Mouse (Mus musculus) thymus, postnatal 25 days (tissue): ENCODE results near the gene Cenpf.

Source experiments
- DNase-seq: peaks from one replicate; pipeline ENCODE4 v3.0.0; 2022

Gene Cenpf

DNA sequence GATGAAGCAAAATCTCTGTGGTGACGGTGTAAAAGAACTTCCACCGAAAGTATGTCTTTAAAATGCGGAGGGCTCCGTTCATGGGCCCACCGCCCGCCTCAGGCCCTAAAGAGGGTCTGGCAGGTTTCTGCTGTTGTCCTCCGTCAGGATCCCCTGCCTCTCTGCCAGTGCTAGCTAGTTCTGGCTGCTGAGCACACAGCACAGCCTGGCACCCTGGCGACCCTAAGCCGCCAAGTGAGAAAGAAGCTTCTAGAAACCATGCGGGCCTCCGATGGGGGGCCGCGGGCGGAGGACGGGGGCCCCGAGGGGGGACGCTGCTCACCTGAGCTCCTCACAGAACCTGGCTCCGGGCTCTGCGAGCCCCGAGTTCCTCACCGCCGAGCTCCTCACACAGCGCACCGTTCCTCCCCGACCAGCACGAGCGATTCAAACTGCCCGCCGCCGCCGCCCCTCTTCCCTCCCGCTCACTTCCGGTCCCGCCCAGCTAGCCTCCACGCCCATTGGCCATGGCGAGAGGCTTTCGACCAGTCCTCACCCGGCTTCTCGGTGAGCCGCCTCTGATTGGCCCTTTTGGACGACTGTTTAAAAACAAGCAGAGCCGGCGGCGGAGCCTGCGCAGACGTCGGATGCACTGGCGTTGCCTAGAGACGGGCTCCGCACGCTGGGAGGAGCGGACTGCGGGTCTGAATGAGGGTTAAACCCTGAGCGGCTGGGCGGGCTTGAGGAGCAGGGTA lies at the start of gene Cenpf:
TSS of gene Cenpf (minus strand) at position 433 of the 734 bp plus-strand sequence.
- peak; percentile 97 for DNase-seq

DNA sequence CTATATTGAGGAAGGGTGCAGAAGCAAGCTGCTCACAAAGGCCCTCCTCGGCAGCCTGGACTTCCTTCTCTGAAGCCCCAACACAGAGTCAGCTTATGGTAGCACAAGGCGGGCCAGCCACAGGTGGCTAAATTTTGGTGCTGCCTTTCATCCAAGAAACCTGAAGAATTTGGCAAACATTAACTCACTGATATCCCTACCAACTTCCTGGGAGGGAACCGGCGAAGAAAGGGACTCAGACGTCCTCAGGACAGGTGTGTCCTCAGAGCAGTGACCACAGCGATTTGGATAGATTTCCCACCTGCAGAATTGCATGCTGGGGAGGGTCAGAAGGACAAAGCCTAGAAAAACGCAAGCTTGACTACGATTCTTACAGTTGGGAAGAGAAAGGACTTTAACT lies 44.3 kb upstream of the Cenpf start:
- no peak for DNase-seq

DNA sequence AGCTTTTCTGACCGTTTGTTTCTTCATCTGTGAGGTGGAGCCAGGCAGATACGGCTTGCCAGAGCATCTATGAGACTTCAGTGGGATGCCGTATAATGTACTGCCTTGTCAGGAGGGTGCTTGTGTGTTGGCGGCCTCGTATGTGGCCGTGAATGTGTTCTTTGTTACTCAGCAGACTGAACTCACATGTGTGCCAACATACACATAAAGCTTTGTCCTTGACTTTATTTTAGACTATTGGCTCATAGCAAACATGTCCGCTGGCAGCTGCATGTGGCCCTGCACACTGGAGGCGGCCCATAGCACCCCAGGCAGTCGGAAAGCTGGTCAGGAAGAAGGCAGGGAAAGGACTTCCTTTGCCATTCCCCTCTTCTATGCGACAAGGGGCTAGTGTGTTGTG lies 43.8 kb upstream of the Cenpf start:
- no peak for DNase-seq

DNA sequence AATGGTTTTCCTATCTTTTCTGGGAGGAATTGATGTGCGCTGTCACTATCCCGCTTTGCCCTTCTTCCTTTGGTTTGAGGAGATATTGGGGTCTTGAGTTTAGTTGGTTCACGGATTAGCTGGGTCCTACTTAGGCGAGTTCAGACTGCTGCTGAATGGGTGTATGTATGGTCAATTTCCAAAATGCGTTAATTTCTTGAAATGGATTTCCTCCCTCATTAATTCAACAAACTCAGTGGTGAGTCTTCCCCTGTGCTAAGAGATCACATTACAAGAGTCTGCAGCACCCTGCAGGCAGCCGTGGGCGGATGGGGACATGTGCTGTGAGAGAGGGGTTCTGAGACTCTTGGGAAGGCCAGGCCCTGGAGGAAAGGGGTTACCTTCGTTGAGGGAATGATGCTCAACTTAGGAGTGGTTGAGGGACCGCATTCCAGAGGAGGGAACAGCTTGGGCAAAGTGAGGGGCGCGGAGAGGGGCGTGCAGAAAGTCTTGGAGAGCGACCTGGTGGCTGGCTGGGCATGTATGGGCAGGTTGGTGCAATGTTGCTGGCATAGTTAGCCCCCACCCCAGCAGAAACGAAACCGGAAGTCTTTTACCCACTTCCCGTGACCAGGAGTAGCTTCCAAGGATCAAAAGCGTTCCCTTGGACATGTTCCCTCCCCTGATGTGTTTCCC lies 41.4 kb upstream of the Cenpf start:
- no peak for DNase-seq

DNA sequence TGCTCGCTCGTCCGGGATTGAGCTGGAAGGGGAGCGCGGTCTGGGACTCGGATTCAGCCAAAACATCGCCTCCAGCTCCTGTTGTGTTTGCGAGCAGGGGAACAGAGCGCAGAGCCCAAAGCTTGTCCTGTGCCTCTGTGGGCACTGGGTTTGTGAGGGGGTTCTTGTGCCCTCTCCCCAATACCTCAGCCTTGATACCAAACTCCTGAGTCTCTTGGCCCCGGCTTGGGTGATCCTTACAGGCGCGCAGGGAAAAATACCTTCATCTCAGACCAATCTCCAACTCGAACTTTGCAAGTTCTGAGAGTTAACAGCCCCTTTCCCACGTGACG lies 40.9 kb upstream of the Cenpf start:
- DNase-seq, result no peak

DNA sequence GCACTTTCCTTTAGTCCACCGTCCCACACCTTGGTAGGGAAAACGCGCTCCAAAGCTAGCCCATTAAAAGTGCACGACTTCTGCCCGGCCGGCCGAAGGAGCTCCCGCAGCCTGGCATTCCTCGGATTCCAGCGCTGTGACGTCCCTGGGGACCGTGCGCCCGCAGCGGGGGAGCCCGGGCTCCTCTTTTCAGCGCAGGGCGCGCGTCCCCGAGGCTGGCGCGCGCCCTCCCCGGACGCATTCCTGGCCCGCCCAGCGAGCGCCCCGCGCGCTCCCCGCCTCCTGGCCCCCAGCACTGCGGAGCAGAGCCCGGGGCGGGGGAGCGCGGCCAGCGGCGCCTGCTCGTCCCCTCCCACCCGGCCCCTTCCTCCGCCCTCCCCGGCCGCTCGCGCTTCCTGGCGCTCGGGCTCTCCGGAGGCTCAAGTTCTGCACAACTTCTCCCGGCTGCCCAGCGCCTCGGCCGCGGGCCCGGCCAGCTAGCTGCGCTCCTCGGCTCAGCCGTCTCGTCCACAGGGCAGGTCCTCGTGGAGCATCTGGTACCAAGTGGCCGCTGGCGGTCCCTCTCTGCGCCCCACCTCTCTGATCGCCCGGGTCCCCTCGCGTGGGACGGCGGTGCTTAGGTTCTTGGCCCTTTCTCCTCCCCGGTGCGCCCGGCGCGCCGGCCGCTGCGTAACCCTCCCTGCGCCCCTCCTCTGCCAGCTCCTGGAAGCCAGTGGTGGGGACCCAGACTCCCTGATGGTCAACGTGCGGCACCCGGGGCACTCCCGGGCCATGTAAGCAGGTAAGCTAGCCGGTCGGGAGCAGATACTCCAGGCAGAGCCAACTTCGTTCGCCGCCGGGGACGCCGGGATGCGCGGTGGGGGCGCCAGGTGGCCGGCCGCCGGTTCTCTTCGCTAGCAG lies 40.2 kb upstream of the Cenpf start, which contains the start of gene Ptpn14:
TSS of gene Ptpn14 (plus strand) at position 385 of the 900 bp plus-strand sequence.
- DNase-seq, result peak; percentile 69

DNA sequence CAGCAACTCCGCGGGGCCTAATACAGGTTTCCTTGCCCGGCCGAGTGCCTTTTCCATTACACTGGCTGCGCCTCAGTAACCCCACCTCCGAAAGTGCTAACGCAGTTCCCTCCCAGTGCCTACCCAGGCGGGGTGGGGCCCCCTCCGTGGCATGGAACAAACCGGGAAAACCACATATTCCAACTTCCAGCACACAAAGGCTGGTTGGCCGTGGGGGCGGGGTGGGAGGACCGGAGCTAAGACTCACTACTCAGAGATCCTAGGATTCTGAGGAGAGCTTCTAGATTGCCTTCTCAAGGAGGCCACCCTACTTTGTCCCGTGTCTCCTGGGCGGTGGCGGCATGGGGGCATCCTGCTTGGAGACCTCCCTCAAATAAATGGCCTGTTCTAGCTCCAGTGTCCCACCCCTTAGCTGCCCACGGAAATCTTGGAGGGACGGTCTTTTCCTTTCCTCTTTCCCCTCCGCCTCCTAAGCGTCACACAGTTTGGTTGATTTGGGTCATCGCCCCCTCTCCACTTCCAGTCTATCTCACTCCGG lies 39.5 kb upstream of the Cenpf start:
- DNase-seq, result peak; percentile 18

DNA sequence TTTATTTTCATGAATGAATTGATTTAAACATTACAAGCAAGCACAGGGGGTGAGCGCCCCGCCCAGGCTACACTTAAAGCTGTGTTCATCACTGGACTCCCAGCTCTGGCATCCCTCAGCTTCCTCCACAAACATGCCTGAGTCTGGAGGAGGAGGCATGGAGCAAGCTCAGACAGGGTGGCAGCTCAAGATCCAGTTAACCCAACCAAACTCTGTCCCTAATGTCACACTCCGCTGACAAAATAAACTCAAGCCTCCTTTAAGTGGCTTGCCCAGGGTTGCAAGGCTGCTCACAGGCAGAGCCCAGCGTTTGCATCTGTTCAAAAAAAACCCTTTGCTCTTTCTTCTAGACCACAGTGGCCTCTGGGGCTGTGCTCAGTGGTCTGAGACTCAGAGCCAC lies 38.2 kb upstream of the Cenpf start:
- no peak for DNase-seq

DNA sequence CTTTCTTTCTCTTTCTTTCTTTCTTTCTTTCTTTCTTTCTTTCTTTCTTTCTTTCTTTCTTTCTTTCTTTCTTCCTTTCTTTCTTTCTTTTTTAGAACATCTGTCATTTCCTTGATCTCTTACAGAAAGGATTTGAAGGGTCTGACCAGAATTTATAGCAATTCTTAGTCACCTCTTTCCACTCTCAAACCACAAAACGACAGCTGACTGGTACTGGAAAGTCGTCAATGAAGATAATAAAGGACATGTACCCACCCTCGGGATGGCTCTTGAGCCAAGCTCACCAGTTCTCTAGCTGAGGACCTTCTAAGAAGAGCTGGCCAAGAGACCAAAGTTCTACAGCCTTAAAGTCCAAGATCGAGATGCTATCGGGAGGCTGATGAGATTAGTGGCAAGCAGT lies 30.7 kb upstream of the Cenpf start:
- DNase-seq, result no peak

DNA sequence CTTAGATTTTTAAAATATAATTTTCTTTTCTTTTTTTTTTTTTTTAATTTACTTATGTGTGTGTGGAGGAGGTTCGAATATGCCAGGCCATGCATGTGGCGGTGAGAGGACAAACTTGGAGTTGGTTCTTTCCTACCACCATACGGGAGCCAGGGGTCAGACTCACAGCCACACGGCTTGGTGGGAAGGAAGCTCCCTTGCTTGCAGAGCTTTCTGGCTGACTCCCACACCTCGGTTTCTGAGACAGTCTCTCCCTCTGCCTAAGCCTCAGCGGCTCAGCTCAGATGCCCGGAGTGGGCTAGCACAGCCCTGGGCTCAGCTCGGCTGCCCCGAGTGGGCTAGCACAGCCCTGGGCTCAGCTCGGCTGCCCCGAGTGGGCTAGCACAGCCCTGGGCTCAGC lies 29.7 kb upstream of the Cenpf start:
- no peak for DNase-seq

DNA sequence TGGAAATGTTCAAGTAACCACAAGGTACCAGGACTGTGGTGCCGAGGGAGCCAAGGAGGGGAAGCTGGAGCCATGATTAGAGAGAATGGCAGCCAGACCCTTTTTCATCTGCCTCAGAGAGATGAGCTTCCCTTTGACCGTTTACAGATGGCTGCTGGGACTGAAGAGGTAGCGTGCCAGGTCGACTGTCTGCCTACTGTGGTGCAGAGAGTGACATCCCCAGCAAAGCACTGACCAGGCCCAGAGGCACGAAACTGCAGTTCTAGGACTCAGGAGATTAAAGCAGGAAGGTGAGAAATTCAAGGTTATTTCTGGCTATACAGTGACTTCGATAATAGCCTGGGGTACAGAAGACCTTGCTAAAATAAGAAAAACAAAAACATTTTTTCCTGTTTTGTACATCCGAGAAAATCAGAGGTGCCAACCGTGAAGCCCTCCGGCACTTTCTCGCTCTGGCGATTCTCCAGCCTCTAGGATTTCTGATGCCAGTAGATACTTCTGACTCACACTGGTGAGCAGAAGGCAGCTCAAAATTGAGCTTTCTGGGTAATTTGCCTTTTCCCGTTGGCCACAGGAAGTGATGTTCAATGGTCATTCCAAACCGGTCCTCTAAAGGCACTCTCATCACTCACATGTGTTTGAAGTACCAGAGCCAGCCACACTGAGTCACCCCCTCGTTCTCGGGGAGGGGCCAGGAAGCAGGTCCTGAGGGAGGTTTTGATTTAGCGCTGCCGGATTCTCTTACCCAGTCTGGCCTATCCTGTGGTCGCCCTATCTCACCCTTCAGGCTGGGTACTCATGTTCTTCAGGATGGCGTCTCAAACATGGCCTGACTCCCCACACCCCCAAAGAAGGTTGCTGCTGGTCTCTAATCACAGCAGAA lies 28.3 kb upstream of the Cenpf start:
- DNase-seq, result no peak

DNA sequence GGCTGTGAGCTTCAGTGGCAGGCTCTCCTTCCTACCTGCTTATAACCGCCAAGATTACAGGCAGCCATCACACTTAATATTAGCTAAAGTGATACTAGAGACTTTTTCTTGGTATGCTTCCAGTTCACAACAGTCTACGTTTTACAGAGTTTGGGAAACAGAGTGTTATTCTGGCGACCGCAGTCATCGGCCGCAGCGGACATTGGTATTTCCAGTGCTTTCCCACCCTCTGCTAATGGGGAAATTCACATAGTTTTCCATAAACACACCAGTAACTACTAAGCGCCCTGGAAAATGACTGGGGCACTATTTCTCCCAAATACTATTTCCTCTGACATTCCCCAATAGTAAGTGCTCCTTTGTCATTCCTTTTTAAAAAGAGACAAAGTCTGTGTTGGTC lies 21.1 kb upstream of the Cenpf start:
- DNase-seq, result no peak

DNA sequence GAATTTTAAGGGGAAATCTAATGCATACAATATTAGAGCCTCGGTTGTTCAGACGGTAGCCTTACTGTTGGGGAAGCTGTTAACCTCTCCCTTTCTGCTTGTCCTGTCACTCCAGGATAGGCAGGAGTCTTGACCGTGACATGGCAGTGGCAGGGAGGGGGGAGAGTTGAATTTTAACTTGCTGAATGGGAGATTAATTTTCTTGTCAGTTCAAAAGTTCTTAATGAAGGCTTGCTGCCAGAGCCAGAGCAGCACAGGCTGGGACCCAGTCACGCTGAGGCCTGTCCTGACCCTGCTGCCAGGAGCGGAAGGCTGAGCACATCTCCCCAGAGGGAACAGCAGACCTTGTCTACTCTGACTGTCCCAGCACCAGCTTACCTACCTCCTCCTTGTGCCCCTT lies 19.5 kb upstream of the Cenpf start:
- DNase-seq, result no peak

DNA sequence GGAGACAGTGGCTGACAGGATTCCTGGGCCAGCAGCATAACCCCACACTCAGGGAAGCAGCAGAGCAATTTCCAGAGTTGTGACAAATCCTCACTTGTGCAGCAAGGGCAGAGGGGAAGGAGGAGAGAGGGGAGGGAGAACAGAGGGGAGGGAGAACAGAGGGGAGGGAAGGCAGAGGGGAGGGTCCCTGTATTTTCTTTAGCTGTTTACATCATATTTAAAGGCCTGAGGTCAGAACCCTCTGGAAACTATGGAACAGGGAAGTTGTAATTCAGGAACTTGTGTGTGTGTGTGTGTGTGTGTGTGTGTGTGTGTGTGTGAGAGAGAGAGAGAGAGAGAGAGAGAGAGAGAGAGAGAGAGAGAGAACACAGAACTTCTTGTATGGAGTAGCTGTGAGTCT lies 19.1 kb upstream of the Cenpf start:
- no peak for DNase-seq

DNA sequence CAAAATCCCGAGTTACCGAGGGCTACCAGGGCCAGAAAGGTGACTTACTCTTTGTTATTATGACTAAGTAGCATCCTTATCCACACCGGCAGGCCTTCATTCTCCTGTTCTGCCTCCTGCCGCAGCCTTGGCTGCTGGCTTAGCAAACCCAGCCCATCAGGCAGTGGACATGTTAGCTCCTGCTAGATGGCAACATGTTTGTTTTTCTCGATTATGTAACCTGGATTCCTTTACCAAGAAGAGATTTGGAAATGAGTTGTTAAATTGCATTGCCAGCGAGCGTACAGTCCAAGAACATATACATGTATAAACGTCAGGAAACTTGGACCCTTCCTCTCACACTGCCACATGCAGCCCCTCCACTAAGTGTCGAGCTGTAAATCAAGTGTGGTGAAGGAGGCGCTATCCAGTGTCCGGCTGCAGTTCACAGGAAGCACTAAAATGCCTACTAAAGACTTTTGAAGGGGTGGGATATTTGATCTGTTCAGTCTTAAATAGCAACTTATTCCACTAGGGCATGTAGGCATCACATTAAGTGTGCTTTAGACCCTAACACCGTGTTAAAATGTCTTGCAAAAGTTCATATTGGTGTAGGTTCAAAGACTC lies 18.3 kb upstream of the Cenpf start:
- DNase-seq, result no peak

DNA sequence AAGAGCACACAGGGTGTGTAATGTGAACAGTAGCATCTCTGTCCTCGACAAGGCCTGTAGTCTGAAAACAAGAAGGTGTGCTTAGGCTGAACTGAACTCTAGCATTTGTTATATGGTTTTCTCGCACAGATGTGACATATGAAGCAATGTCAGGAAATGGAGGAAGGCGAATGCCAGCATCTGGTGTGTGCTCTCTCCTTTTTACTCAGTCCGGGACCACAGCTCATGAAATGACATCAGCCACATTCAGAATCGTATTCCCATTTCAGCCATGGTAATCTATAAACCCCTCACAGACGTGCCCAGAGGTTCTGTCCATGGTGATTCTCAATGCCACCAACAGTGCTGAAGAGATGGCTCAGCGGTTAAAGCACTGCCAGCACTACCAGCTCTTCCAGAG lies 15.7 kb upstream of the Cenpf start:
- no peak for DNase-seq

DNA sequence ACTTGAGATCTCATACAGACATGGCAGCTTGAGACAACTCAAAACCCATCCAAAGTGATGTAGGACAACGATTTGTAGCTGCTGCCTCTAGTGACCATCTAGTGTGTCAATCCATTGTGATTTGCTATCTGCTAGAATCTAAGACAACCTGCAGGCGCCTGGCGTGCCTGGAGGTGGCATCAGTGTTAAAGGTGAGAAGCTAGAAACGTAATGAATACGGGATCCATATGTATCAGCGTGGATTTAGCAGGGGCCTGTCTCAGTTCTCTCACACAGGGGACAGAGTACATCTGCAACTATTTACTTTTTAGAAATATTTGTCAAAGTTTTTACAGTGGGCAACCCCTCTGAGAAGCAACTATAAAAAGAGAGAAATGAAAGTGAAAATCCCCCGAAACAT lies 15.3 kb upstream of the Cenpf start:
- peak; percentile 68 for DNase-seq

DNA sequence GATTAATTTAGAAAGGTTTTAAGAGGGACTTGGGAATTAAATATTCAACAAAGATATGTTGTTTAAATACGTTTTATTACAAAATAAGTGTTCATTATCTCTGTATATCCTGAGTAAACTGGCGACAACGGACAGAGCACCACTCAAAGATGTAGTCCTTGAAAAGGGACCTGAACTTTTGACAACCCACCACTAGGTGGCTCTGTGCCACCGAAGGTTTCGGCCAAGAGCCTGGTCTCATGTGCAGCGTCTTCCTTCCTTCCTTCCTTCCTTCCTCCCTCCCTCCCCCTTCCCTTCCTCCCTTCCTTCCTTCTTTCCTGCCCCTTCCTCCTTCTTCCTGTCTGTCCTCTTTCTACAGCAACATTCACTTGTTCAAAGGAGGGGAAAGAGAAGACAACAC lies 13.1 kb upstream of the Cenpf start:
- DNase-seq, result peak; percentile 74

DNA sequence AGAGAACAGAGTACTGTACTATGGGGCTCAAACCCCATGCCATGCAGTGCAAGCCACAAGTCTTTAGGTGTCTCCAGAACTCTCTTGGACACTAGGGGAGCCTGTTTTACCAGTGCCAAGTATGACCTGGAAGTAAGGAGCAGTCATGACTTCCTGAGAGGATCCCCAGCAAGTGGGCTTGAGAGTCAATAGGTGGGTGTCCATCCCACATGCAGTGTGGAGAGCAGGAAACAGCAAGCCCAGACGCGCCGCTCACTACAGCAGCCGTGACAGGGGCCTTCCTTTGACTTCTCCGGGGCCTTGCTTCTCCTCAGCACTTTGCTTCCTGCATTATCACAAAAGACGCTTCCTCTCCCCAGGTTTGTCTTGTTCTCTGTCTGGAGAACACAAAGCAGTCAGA lies 12.3 kb upstream of the Cenpf start:
- DNase-seq, result no peak

DNA sequence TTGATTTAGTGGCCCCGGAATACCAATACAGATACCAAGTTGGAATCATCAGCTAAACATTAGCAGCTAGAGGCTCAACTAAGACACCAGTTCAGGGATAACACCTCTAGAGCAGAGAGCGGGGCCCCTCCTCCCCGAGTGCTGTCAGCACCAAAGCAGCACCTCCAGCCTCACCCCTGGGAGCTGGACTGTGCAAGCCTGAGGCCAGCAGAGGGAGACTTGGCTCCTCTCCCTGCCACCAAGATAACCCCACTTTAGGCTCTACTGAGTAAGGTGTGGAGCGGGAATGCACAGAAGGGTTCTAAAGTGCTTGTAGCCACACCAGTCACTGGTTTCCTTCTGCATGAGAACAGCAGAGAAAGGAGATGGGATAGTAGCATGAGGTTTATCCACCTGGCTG lies 10.5 kb upstream of the Cenpf start:
- DNase-seq, result no peak

DNA sequence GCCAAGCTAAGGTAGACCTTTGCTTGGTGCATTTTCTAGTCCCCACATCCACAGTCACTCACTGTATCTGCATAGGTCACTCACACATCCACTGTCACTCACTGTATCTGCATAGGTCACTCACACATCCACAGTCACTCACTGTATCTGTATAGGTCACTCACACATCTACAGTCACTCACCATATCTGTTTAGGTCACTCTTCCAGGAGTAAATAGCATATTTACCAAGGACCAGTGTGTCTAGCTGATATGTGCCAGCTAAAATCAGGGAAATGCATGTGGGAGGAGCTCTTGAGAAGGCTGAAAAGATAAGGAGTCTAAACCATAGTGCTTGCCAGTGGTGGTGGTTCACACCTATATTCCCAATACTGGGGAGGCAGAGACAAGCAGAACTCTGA lies 7.4 kb upstream of the Cenpf start:
- no peak for DNase-seq

DNA sequence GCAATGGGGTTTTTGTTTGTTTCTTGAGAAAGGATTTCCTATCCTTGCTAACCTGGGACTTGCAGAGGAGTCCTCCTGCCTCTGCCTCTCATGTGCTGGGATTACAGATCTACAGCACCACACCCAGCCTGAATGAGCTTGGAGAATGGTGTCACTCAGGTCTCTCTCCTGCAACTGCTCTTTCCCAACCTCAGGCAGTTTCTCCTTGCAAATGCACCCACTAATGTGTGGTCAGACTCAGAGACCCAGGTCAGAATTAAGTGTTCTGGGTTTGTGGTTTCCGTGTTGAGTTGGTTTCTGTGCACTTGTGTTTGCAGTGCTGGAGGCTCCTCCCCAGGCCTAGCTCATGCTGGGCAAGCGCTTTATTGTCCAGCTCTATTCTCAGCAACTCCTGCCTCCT lies 6.5 kb upstream of the Cenpf start:
- DNase-seq, result no peak
